Mouse (Mus musculus) ES-E14 (cell line): Measurements from ENCODE around the gene Nwd1. TPM values are rescaled to one million over a fixed set of nuclear protein-coding genes. Genes with fewer than 3 reads are reported as not detected.

Experiments
- DNase-seq: peaks from one replicate; pipeline ENCODE4 v3.0.0-alpha.2; 2013; ENCODE audit warnings: low read depth, low spot score
- H3K27ac ChIP-seq: 2 replicates; pipeline ENCODE4 v1.5.1; 2012; ENCODE audit warnings: low read depth, mild to moderate bottlenecking, low read length, moderate library complexity, mixed read lengths; ENCODE audit not compliant: poor library complexity, insufficient read depth, severe bottlenecking
- H3K36me3 ChIP-seq: 2 replicates; pipeline ENCODE4 v1.6.1; 2012; ENCODE audit warnings: mild to moderate bottlenecking, low read length, moderate library complexity, mixed read lengths; ENCODE audit not compliant: control insufficient read depth, poor library complexity, insufficient read depth, severe bottlenecking
- H3K4me1 ChIP-seq, 2 experiments: fragments of 150-350 bp in 1 of 2; sonication (generic) in 1 of 2; 2 replicates each; pipeline ENCODE4 v1.6.1; 2012; ENCODE audit warnings: low read length in 2 of 2, mild to moderate bottlenecking in 1 of 2, mixed read lengths in 1 of 2; ENCODE audit not compliant: control insufficient read depth in 2 of 2, insufficient read depth in 2 of 2, poor library complexity in 1 of 2
- H3K4me3 ChIP-seq, 2 experiments: fragments of 150-350 bp in 1 of 2; sonication (generic) in 1 of 2; 2 replicates each; pipeline ENCODE4 v1.5.1; 2012; ENCODE audit warnings: low read length in 2 of 2, low read depth in 1 of 2, mild to moderate bottlenecking in 1 of 2, mixed read lengths in 1 of 2; ENCODE audit not compliant: insufficient read depth in 1 of 2, poor library complexity in 1 of 2, severe bottlenecking in 1 of 2
- H3K9ac ChIP-seq: 2 replicates; pipeline ENCODE4 v1.6.1; 2012; ENCODE audit warnings: low read depth, mild to moderate bottlenecking, low read length, mixed read lengths; ENCODE audit not compliant: poor library complexity, insufficient read depth, severe bottlenecking
- H3K9me3 ChIP-seq: fragments of 150-350 bp; sonication (generic); 2 replicates; pipeline ENCODE4 v1.6.1; 2012; ENCODE audit warnings: low read depth, mild to moderate bottlenecking, low read length; ENCODE audit not compliant: control insufficient read depth, insufficient read depth
- CHD2 ChIP-seq: IDR thresholded peaks from 2 replicates; pipeline ENCODE4 v1.6.1; 2014; ENCODE audit warnings: mild to moderate bottlenecking, low read depth, low read length, inconsistent platforms
- HCFC1 ChIP-seq: IDR thresholded peaks from 2 replicates; pipeline ENCODE4 v1.6.1; 2012; ENCODE audit warnings: low read length, inconsistent platforms, borderline replicate concordance; ENCODE audit not compliant: insufficient read depth
- MAFK ChIP-seq: IDR thresholded peaks from 2 replicates; pipeline ENCODE4 v1.6.1; 2014; ENCODE audit warnings: mild to moderate bottlenecking, low read depth, low read length, inconsistent platforms; ENCODE audit not compliant: insufficient read depth
- ZC3H11A ChIP-seq: IDR thresholded peaks from 2 replicates; pipeline ENCODE4 v1.6.1; 2012; ENCODE audit warnings: low read depth, mild to moderate bottlenecking, inconsistent platforms, low read length, borderline replicate concordance
- ZNF384 ChIP-seq: IDR thresholded peaks from 2 replicates; pipeline ENCODE4 v1.6.1; 2012; ENCODE audit warnings: low read depth, low read length, inconsistent platforms
- in situ Hi-C, 2 experiments: fragments of 600-800 bp; cut with MboI; formaldehyde crosslinking; loops; one replicate each; pipeline ENCODE4 v1.15.1; 2025; ENCODE audit warnings: low sequenced_read_pairs in 2 of 2, inconsistent platforms in 1 of 2; ENCODE audit not compliant: unreplicated experiment in 2 of 2
- total RNA-seq: library from RNA; depleted of rRNA; stranded (reverse); fragments of 300-350 nt; gene quantifications from 2 replicates; pipeline ENCODE4 v1.2.3, GENCODE M21; 2012; rRNA removed

The Nwd1 gene
- total RNA-seq, 1 experiment: 0.76 TPM

DNA sequence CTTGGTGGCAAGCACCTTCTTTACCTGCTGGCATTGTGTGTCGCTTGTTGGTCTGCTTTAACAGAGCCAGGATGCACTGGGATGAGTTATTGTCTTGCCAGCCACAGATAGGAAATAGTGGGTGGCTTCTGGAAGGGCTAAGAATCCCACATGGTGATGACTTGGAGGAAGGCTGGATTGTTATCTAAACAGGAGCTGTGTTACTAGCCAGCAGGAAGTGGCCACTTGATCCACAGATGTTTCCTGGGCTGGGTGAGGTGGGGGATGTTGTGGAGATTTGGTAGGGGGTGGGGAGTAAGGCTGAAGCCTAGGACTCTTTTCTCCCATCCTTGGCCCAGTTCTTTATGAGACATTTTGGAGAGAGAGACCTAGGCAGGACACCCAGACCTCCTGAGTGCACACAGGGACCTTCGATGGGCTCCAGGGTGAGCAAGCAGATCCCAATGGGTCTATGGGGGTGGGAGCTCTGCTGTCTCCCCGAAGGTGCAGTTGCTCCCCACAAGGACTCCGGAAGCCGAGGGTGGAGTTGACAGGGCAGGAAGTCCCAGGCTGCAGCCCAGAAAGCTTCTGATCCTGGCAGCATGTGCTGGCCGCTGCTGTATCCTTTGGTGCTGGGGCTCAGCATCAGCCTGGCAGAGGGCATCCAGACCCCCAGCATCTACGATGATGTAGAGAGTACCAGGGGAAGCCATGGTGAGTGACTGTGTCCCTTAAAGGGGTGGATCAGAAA lies 115.0 kb downstream of the Nwd1 start, which contains the start of gene F2rl3:
Gene F2rl3, plus strand, starts transcription at position 559 of the 730 bp plus-strand sequence.
- Histone ChIP-seq H3K9ac (no peak within 1 kb of the TSS), H3K4me1 (peaks cover 0 to 4% of the 10 kb centered on the region in 2 experiments; a peak in 2 of 4 replicates), H3K9me3 (no peaks in the 10 kb centered on the region), H3K4me3 (no peak within 1 kb of the TSS), H3K36me3 (no peaks in the 10 kb centered on the region), H3K27ac (no peak within 1 kb of the TSS)
- in situ Hi-C loops: no loop called here
- no peak for DNase-seq
- TF ChIP-seq MAFK (no peak), CHD2 (no peak), ZC3H11A (no peak), ZNF384 (no peak), HCFC1 (no peak)

DNA sequence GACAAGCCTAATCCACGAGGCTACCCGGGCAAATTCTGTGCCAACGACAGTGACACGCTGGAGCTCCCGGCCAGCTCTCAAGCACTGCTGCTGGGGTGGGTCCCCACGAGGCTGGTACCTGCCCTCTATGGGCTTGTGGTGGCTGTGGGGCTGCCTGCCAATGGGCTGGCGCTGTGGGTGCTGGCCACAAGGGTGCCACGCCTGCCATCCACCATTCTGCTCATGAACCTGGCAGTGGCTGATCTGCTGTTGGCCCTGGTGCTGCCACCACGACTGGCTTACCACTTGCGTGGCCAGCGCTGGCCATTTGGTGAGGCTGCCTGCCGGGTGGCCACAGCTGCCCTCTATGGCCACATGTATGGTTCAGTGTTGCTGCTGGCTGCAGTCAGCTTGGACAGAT lies 115.8 kb downstream of the Nwd1 start:
- TF ChIP-seq CHD2 (no peak), MAFK (no peak), HCFC1 (no peak), ZC3H11A (no peak), ZNF384 (no peak)
- in situ Hi-C loops: no loop called here
- no peaks in the 10 kb centered on the region for H3K9me3 ChIP-seq
- no peak for DNase-seq
- no peaks in the 10 kb centered on the region for H3K36me3 ChIP-seq
- no peak overlapping the region for H3K27ac ChIP-seq
- peaks cover 0 to 4% of the 10 kb centered on the region in 2 experiments; a peak in 2 of 4 replicates for H3K4me1 ChIP-seq
- no peak overlapping the region for H3K9ac ChIP-seq
- H3K4me3 ChIP-seq: no peak overlapping the region

DNA sequence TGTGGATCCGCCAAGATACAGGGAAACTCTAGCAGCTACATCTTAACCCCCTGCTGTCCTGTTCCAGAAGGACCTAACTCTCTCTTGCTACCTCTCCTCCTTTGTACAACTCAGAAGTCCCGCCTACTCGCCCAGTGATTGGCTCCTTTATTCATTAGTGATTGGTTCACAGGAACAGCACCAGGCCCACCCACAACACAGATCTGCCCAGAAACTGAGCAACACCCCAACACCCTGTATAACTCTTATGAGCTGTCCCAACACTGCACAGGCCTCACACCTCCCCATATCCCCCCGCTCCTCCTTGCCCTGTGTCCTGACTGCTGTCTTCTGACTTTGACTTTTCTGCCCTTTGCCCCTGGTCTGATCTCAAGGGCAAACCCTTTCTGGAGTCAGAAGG lies 119.2 kb downstream of the Nwd1 start:
- Histone ChIP-seq H3K9ac (no peak overlapping the region), H3K9me3 (no peaks in the 10 kb centered on the region), H3K27ac (no peak overlapping the region), H3K36me3 (no peaks in the 10 kb centered on the region), H3K4me1 (peaks cover 0 to 4% of the 10 kb centered on the region in 2 experiments; a peak in 1 of 4 replicates), H3K4me3 (peak overlapping the region; percentile 35 to 37; a peak in 2 of 4 replicates)
- DNase-seq: no peak
- no peak for TF ChIP-seq CHD2
- no peak for TF ChIP-seq MAFK
- in situ Hi-C loops: no loop called here

DNA sequence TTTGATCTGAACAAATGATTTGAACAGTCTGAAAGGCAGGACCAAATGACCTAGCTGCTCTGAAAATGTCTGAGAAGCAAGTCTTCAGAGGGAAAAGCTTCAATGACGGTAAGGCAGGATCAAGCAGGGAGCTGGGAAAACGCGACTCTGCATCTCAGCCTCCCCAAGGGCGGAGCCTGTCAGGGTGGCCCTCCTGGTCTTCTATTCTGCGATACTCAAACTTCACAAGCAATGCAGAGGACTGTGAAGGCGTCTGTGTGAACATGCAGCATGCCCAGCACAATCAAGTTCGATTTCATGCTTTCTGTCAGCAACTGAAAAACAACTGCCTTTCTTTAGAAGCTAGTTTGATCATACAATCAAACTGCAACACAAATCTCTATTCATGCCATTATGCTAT lies 120.3 kb downstream of the Nwd1 start:
- H3K4me1 ChIP-seq: peaks cover 0 to 4% of the 10 kb centered on the region in 2 experiments; a peak in 1 of 4 replicates
- in situ Hi-C loops: no loop called here
- no peaks in the 10 kb centered on the region for H3K9me3 ChIP-seq
- no peak overlapping the region for H3K9ac ChIP-seq
- TF ChIP-seq ZNF384: no peak
- no peak for TF ChIP-seq ZC3H11A
- no peak for TF ChIP-seq HCFC1
- TF ChIP-seq CHD2: no peak
- TF ChIP-seq MAFK: no peak
- no peak overlapping the region for H3K27ac ChIP-seq
- no peak overlapping the region for H3K4me3 ChIP-seq
- H3K36me3 ChIP-seq: no peaks in the 10 kb centered on the region
- no peak for DNase-seq

Other genes with a start within 250 kb of the Nwd1 start
- 39.5 and 41.7 TPM in 2 replicates for gene Eps15l1, start 225.3 kb upstream of the Nwd1 start, total RNA-seq
- 3.1 and 3.2 TPM in 2 replicates for gene Calr3, start 202.8 kb upstream of the Nwd1 start, total RNA-seq
- 8.1 and 9.0 TPM in 2 replicates for gene 1700030K09Rik, start 202.8 kb upstream of the Nwd1 start, total RNA-seq
- gene Cherp, start 171.5 kb upstream of the Nwd1 start, total RNA-seq: 55.1 and 60.5 TPM in 2 replicates
- gene Slc35e1, start 154.1 kb upstream of the Nwd1 start, total RNA-seq: 91.1 and 97.0 TPM in 2 replicates
- gene Med26, start 98.4 kb upstream of the Nwd1 start, total RNA-seq: 13.6 and 15.3 TPM in 2 replicates
- 45.2 and 50.1 TPM in 2 replicates for gene Smim7, start 75.6 kb upstream of the Nwd1 start, total RNA-seq
- 13.2 and 16.4 TPM in 2 replicates for gene Tmem38a, start 74.7 kb upstream of the Nwd1 start, total RNA-seq
- 135 and 189 TPM in 2 replicates for gene Sin3b, start 76.6 kb downstream of the Nwd1 start, total RNA-seq
- gene F2rl3, start 115.2 kb downstream of the Nwd1 start, total RNA-seq: 0.31 and 0.37 TPM in 2 replicates